Mouse (Mus musculus) large intestine, adult 2 months (tissue): ENCODE measurements at regions not wholly inside any gene's neighbourhood (a gene's known extent, or its start where the extent isn't known, plus 50 kb on each side); places are given as distances from the start of the nearest gene placed in this dataset.

Experiments used
- DNase-seq: peaks from one replicate; pipeline ENCODE4 v3.0.0-alpha.2; 2012; ENCODE audit warnings: low read depth, low spot score
- WGBS: fragments of 180-500 bp; shearing (Covaris S2); methylation state at CpG from one replicate; pipeline ENCODE4 v1.1.7; 2018; 5-methylcytosine and 5-hydroxymethylcytosine counted together

DNA sequence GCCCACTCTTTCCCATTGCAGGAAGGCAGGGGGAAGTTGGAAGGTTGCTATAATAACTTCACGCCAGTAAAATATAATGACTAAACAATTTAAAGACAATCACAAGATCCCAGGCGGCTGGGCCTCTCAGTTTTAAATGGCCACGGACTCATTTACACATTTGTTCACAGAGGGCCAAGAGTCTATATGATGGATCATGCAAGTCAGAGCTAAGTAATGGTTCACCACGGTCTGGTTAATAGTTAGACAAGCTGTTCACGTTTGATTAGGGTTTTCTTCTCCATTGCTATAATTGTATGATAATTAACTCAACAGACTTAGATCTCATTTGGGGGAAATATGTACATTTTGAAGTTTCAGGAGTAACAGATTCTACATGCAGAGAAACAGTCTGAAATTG is 170.0 kb downstream of the Ppargc1a start:
- DNase-seq: no peak
- 33% methylated on average over 5 of the region's 5 CpGs for WGBS

DNA sequence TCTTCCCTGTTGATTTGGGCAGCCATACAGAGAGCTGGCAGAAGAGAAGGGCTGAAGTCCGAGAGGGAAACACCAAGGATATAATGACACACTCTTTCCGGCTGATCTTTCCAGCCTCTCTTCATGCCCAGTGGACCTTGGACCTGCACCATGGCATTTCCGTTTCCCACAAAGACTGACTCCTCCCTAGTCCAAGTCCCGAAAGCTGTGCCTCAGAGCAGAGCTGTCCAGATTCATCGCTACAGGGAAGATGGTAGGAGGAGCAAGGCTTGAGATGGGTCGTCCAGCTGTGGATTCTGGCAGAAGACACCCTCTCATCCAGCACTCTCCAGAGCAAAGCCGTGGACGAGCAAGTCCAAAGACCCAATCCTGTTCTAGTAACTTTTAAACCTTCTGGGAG is 176.2 kb downstream of the Ppargc1a start:
- peak; percentile 92 for DNase-seq
- 17% methylated on average over 8 of the region's 8 CpGs for WGBS

DNA sequence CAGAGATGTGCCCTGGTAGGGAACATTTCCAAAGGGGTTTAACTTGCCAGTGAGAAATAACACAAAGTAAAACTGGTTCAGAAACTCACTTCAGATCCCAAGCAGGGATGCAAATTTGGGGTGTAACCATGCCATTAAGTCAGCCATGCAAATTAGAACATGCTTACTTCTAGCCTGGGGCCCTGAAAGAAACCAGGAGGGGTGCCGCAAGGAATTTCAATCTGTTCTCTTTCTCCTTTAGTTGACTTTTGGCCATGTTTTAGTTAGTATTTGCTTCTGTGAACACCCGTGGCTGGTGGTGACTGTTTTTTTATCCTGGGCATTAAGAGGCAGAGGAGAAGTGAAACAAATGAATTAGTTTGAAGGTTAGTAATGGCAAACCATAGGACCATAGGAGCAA is 179.8 kb downstream of the Ppargc1a start:
- 79% methylated on average over 2 of the region's 2 CpGs for WGBS
- no peak for DNase-seq

DNA sequence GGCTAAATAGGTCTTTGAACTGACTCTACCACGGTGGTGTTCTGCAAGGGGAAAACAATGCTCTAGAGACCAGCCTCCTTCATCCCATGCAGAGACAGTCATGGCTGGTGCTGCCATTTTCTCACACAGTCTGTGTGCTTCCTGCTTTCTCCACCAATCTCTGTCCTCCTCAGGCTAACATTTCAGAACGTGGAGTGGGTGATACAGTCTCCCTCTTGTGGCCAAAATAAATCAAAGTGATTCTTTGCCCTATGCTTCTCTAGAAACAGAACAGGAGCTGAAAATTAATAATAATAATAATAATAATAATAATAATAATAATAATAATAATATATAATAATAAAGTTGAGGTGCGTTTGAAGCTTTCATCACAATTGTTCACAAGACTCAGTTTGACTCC is 181.1 kb downstream of the Ppargc1a start:
- no peak for DNase-seq
- WGBS: 75% methylated on average over 3 of the region's 3 CpGs

DNA sequence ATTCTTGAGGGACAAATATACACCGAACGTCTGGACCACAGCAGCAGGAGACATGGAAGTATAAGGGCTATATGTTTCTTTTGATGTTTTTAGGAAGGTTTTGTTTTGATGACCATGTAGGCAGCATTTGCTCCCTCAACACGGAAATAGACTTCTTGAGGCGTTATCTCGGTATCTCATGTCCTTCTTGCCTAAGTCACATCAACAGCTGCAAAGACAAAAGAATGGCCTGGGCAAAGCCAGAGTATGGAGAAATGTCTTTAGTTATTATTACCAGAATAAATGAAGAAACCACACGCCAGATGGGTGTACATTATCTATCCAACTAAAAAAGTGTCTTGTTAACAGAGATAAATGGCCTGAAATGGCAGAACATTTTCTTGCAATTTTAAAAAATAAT is 183.2 kb downstream of the Ppargc1a start:
- 88% methylated on average over 6 of the region's 6 CpGs for WGBS
- DNase-seq: no peak

DNA sequence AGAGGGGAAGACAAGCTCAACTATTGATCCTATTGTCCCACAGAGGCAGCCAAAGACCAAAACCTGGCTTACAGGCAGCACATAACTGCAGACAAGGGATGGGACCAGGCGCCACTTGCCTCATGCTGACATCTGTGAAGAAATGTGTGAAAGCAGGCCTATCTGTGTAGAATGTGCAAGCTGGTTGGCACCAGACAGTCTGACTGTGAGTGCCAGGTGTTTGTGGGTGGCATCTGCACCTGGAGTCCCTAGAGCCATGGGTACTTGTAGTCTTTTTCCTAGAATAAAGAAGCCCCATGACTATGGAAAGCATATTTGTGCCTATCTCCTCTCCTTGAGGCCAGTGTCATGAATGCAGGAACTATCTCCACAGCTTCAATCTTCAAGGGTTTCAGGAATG is 208.4 kb downstream of the Ppargc1a start:
- WGBS: 97% methylated on average over 1 of the region's 1 CpGs

DNA sequence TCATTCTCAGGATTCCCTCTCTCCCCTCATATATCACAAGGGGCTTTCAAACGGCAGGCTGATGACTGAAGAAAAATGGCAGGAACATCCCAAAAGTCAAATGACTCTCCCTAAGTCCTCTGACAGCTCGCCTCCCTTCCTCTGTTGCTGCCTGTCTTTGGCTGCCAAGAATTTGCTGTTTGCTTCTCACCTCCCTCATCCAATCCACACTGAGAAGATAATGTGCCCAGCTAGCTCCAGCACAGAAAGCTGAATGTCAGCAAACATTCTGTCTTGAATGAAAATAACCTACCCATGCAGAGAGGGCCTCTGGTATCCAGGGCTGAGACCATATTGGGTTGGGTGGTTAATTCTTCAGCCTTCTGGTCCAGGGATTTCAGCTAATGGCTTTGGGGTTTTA is 219.3 kb downstream of the Ppargc1a start:
- no peak for DNase-seq
- WGBS: 73% methylated on average over 2 of the region's 2 CpGs

More for the DNA sequence above, 208.4 kb downstream of the Ppargc1a start:
- no peak for DNase-seq

DNA sequence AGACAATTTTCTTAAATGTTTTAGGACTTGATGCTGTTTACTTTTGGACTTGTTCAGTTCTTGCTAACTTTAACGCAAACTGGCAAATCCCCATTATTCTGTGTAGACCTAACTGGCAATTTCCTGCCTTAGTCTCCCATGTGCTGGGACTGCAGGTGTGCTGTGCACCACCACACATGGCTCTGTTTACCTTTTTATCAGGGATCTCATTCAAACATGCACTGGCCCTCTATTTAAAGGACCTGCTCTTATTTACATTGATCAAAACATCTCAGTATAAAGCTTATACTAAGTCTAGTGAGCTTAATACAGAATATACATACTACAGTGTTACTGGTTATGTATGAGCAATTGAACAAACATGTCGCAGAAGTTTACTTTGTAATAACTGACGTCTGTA is 238.4 kb downstream of the Ppargc1a start:
- WGBS: 48% methylated on average over 3 of the region's 3 CpGs
- no peak for DNase-seq

DNA sequence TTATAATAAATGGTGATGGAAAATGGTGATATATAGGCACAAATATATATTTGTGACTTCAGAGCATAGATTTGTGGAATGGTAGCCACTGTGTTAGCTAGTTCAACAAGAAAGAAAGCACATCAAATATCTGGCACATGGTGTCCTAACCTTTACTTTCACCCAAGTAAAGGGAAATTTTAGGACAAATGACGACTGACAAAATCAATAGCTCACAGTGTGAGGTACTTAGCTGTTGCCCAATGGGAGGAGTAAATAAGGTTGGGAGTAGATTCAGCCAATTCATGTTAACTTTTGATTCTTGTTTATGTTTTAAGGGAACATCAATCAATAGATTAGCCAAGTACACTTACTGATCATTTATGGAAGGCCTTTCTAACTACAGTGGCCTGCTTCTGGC is 278.3 kb downstream of the Ppargc1a start:
- 90% methylated on average over 1 of the region's 1 CpGs for WGBS
- no peak for DNase-seq

DNA sequence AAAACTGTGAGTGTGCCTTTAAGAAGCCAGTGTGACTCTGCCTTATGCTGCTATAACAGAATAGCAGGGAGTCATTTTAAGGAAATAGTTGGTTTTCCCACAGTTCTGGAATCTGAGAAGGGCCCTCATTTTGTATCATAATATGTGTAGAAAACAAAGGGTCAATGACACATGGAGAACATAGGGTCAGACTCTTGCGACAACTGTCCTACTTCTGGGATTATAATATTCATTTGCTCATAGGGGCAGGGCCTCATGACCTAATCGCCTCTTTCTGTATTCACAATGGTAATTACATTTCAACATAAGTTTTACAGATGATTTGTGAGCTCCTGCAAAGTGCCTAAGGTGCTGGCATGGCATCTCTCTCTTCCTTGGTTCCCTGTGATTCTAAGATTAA is 279.3 kb downstream of the Ppargc1a start:
- no peak for DNase-seq
- WGBS: 70% methylated on average over 2 of the region's 2 CpGs

DNA sequence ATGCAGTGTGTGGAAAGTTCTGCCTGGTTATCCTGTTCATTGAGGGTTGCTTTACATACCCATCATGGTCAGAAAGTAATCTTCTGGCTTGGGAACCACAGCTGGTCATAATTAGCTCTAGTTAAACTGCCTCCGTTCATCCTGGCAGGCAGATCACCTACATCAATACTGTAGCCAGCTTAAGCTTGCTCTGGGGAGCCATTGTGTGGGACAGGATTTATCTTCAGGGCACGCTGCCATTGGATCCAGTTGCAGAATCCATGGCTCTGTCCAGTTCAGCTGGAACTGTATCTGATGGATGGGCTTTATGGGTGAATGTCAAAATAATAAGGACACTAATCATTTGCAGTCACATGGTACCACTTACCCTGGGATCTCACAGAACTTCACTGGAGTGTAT is 326.4 kb downstream of the Ppargc1a start:
- WGBS: 75% methylated on average over 2 of the region's 2 CpGs
- DNase-seq: no peak

DNA sequence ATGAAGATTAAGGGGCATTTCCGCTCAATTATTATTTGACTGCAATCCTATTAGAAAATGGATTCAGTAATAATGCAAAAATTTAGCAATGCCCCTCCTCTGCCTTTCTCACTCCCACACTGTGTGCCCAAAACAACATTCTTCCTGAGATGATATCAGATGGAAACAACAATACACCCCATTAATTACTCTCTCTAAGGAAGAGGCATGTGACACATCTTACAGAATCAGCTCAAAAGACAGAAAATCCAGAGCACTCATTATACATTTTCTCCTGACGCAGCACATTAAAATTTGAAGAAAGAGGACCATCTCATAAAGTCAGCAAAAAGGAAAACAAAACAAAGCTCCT is 333.5 kb downstream of the Ppargc1a start:
- no peak for DNase-seq
- 74% methylated on average over 2 of the region's 2 CpGs for WGBS

DNA sequence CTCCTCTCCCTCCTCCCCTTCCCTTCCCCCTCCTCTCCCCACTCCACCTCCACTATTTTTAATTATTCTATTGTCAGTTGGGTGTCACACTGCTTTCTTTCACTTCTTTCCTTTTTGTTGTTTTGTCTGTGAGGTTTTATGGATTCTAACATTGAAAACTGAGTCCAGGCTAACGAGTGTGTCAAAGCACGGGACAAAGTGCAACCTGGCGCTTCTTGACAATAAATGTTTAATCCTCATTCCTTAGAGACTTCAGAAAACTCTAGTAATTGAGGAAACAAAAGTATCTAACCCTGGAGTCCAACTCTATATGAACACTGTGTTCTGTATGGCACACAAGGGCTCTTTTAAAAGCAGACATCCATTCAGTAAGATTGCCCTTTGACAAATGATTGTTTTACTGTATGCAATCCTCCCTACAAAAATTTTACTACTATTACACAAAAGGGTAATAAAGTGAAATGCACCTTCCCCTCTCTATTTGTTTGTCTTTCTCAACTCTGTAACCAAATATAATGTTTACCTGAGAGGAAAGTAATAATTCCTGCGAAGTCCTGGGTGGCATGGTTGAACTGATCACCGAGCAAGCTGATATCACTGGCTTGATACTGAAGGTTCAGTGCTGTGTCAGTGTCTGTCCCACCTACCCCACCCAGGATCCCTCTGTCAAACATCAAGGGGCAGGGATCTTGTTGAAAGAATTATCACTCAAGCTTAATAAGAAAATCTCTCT is 334.1 kb downstream of the Ppargc1a start:
- peak; percentile 79 for DNase-seq
- WGBS: 28% methylated on average over 5 of the region's 5 CpGs

DNA sequence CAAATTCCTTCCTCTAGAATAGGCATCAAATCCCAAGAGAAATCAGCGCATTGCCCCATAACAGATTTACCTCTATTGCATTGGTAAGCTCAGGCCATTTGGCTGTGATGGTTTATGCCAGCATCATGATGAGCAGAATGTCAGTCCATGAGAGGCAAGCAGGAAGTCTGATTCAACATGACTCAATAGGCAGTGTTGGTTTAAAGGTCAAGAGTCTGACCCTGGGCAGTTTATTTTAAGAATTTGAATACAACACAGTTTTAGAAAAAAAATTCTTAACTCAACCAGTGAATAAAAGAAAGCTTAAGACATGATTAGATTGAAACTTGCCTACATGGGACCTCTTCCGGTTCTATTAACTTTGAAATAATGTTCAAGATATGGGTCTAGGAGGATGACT is 337.7 kb downstream of the Ppargc1a start:
- no peak for DNase-seq
- 90% methylated on average over 2 of the region's 2 CpGs for WGBS

DNA sequence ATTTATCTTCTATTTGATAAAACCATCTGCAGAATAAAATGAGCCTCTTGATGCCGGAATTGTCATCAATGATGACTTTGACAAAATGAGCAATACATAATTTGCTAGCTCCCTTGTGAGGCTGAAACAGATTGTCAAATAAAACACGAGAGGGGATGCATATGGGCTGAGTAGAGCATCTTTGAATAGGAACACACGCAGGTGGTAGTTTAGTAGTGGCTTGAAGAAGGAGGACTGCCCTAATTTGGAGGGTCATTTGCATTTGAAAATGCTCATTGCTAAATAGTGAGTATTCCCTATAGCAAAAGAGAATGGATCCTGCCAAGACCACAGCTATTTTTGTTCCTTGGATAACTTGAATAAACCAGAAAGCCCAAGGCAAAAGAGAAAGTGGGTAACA is 339.5 kb downstream of the Ppargc1a start:
- DNase-seq: no peak
- 92% methylated on average over 3 of the region's 3 CpGs for WGBS

DNA sequence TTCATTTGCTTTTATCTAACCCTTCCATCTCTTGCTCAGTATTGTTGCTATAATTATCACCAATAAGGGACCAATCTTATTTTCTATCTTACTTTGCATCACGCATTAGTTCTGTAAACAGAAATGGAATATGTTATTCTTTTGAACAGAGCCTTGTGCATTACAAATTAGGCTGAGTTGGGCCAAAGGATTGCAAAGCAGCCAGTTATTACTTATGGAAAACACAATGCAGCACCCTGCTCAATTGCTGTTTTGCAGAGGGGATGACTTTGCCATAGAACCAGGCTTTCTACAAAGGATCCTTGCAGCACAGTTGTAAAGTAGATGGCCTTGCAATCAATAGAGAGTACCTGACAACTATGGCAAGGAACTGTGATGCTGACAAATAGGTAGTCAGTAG is 364.3 kb downstream of the Ppargc1a start:
- WGBS: 91% methylated on average over 1 of the region's 1 CpGs
- no peak for DNase-seq

DNA sequence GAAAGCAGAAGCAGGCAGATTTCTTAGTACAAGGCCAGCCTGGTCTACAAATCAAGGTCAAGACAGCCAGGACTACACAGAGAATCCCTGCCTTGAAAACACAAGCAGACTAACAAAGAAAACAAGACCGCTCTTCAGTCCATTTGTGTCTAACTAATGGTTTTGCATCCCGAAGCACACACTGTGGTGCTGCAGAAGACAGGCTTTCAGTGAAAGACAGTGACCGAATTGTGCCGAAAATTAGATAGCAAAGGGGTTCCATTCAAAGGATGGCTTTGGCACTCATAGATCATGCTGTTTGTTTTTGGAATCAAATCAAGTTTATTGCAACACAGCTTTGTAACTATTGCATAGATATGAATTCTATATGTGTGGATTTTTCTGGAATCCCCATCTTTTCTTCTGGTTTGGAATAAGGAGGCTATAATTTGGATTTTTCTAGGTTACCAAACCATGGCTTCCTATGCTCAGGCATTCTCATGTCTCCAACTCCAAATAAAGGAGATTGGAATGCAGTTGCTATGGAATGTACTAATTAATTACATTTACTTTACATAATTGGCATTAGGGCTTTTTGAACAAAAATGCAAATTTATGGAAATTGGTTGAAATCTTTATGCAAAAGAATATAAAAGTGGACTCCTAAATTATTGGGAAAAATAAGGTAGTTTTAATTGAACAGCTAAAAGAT is 364.9 kb downstream of the Ppargc1a start:
- 88% methylated on average over 4 of the region's 4 CpGs for WGBS
- no peak for DNase-seq

DNA sequence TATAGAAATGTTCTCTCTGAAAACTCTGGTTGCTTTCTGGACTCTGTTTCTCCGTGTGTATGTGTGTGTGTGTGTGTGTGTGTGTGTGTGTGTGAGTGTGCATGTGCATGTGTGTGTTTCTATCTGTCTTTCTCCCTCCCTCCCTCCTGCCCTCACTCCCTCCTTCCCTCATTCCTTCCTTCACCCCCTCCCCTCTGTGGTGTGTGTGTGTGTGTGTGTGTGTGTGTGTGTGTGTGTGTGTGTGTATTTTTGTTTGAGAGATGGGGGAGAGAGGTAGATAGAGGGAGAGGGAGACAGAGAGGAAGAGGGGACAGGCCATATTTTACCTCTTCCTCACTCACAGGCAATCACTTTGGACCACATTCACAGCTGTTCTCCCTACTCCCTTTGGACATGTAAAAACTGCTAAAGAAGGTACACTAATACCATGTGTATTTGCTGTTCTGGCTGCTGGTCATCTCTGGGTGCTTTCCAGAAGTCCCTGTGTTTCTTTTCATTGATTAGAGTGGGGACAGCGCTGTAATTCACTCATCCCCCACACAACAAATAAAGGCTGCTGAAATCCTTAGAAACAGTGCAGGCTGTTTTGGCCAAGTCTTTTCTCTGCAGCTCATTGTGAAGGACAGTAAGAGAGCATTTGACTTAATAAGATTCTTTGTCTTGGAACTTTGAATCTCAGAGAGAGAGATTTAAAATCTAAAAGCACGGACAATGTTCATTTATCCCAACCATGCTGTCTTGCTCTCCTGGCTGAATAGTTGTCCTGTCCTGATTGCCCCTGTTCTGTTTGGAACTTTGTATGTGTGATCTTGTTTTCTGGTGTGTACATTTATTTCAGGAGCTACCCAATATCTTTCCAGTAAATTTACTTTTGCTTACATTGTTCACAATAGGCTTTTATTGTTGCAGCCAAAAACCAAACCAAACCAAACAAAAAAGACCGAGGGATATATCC is 370.9 kb downstream of the Ppargc1a start:
- no peak for DNase-seq
- WGBS: 58% methylated on average over 4 of the region's 4 CpGs

DNA sequence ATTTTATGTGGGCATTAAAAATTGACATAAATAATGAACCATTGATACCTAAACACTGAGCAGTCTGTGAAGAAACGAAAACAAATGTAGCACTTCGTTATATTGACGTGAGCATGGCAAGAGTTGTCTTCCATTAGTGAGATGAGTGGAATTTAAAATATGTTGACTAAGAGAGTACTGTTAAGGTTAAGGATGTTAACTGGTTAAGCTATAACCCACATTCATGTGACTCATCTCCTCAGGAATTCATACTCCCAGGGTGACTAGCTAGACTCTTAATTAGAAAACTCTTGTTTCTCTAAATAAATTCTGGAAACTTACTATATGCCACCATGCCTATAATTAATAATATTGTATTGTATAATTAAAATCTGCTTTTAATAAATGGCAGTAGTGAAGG is 376.9 kb downstream of the Ppargc1a start:
- WGBS: 67% methylated on average over 3 of the region's 3 CpGs
- no peak for DNase-seq

DNA sequence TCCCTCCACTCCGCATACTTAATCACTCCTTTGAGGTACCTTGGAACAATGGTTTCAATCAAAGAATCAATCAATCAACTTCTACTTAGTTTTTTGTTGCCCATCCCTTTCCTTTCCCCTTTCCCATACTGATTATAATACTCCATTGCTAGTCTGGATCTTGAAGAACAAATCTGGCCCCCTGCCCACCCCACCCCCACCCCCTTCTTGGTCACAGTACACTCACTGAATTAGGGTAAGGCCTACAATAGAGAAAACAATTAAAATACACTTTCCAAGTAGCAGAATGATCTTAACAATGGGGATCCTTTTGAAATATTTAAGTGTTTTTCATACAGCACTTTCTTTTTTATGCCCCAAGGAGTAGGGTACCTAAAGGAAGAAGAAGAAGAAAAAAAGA is 397.7 kb downstream of the Ppargc1a start:
- WGBS: 88% methylated on average over 1 of the region's 1 CpGs

DNA sequence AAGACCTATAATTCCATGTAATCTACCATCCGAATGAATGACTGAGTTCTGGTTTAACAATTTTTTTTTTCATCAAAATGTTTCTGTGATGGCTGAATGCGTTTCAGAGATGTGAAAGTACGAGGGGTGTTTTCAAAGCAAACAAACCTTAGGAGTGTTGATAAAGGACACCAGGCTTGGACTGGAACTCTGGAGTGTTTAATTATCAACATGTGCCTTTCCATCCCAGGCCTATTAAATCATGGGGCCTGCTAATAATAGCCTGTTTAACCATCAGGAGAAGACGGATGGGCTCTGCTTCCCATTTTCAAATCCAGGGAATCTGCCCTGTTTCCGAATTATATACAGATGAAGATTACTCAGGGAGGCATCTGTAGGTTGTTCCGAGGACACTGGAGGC is 399.3 kb downstream of the Ppargc1a start:
- WGBS: 64% methylated on average over 6 of the region's 6 CpGs
- DNase-seq: no peak

More for the DNA sequence above, 397.7 kb downstream of the Ppargc1a start:
- DNase-seq: no peak
